Mouse (Mus musculus) cerebellum, adult 9-11 months (tissue): ENCODE measurements around the gene Gab2.
"Not testable (repeated sequence)": the region's sequence is repeated elsewhere in the genome, so short reads cannot be mapped to it uniquely, and the experiment has no call there.

Experiments used
- DNase-seq: peaks from one replicate; pipeline ENCODE4 v3.0.0; 2022

Gene Gab2

DNA sequence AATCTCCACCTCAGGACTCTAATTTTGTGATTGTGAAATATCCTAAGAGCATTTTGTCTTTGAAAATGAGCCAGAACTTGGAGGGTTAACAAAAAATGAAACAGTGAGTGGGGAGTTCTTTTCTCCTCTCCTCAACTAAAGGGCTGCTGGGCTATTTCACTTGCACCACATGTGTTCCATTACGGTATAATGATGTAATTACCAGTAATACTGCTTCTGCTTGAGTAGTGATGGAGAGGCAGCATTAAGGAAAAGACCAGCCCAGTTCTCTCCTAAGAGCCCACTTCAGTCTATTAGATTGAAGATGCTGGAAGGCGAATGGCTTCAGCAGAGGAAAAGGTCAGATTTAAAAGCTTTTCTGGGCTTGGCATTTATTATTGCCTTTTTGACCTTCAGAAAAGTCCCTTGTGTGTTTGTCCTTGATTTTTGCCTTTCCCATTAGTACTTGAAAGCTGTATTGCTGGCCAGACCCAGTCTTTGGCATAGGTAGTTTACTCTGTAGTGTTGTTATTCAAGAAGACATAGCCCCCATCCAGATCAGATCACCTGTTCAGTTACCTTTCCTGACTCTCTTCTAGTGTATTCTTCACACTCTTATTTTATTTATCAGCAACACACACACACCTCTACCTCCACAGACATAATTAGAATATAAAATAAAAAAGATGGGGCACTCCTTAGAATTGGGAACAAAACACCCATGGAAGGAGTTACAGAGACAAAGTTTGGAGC, 69.9 kb downstream of the Gab2 start:
- DNase-seq, result no peak

DNA sequence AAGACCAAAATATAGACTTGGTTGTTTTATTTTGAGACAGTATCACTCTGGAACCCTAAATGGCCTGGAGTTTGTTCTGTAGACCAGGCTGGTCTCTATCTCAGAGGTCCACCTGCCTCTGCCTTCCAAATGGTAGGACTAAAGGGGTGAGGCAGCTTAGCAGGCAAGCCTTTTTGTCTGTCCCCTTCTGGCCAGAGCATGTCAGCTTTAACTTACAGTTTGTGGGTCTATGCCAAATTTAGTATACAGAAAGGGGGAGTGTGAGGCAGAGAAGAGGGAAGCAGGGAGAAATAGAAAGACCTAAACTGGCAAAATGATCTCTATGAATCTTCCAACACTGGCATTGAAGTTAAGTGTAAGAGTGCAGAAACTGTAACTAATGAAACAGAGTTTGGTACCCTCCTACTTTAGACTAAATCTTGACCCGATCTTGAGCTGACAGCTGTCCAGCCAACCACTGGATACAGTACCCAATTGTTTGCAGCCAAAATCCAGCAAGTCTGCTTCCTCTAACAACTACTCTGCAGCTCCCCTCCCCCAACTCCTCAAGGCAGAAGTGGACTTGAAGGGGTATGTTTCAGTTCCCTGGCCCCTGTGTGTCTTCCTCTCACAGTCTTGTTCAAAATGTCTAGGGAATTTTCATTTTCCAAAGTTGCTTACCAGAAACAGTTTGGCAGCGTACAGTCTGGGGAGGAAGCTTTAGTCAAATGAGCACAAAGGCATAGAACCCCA, 73.5 kb downstream of the Gab2 start:
- peak; percentile 6 for DNase-seq

DNA sequence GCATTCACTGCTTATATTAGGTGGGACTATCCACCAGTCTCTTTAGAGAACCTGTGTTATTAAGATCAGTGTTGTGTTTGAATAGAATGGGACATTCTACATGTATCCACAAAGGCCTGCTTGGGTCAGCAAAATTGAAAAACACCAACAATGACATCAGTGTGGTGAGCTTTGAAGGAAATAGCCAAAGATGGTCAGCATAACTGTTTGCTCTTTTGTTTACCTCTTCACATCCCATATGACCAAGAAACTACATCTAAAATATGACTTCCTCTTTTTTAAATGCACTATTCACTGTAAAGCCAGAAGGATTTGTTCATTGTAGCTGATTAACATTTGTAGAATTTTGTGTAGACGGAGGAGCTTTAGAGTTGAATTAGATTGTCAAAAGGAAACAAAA, 82.9 kb downstream of the Gab2 start:
- DNase-seq, result no peak

DNA sequence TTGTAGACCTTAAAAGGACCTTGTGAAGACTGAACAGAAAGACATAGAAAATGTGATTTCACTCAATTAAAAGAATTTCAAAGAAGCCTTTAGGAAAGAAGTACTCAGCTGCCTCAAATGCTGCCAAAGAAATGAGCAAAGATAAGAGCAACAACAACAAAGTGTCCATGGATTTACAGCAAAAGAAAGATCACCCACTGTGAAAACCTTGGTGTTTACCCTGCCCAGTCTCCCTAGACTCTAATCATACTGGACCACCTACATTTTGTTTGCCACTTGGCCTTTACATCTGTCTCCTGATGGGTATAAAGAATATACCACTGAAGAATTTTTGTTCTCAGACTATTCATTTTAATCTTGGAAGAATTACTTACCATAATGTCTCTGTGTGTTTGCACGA, 89.7 kb downstream of the Gab2 start:
- DNase-seq, result no peak

DNA sequence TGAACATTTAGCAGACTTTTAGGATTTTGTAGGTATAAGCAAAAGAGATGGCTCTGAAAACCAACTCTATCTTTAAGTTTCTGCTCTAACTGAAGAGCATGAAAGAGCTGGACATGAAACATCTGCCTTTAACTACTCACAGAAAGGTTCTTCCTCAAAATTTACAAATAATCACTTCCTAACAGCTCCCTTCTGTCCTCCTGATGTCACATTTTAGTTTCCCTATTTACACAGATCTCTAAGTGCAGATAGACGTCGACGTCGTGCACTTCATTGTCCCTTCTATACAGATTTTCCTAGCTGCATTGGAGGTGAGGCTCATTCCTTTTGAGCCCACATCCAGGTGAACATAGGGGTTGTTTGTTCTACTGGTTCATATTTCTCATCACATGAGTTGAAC, 90.3 kb downstream of the Gab2 start:
- no peak for DNase-seq

DNA sequence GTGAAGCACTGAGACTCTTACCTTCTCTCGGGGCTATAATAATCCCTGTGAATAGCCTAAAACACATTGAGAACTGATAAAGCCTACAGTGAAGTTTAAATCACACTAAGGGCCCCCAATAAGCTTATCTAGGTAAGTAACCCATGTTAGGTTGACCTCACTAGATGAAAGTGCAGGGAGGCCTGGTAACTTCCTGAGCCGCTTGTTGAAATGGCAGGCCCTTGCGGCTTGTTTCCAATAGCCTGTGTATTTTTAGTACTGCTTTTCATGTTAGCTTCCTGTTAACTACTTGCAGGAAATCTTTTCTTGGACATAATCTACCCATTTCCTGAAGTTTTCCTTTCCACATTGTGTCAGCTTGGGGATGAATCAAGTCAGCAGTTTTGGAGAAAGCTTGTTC, 90.7 kb downstream of the Gab2 start:
- no peak for DNase-seq

DNA sequence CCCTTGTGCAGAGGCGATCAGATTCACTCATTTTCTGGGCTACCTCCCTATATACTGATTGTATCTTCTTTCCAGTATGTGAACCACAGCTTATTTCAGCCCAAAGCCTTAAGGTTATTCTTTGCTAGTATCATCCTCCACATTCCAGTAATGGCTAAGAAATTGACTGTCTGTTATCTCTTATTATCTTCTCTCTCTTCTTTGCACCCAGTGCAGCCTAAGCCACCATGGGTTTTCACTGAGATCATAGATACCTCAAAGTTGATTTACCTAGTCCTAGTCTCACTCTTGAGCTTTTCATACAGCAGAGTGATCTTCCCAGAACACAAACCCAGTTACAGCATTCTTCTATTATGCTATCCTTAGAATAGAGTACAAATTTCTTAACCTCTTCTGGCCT, 100.5 kb downstream of the Gab2 start:
- no peak for DNase-seq

DNA sequence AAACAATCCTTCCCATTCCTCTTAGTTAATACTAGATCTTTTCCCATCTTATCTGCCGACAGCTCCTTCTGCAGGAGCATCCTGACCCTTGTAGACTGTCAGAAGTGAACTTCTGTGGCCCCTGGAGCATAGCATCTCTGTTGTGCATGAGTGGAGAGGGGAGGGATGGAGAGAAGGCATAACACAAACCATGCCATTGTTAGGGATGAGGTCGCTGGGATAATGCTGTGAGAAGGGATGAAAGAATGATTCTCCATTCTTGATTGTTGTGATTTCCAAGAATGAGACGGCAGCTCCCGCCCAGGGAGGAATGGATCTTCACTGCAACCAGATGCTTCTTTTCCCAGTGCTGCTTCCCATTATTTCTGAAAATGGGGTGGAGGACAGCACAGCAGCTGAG, 102.0 kb downstream of the Gab2 start:
- DNase-seq, result no peak

DNA sequence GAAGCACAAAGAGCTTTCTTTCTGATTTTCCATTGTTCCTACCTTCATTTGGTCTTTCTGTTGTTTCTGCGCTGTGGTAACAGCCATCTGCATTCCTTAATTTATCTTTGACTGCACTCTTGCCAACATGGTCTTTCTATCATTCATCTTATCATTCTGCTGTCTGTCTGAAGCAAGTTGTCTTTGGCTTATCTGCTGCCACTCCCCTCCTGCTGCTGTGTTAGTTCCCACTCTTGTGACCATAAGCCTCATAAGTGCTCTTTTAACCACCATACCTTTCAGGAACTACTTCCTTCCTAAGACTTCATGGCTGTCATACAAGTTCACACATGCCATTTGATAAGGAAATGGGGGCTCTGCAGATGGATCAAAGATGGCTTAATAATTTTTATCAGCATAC, 102.6 kb downstream of the Gab2 start:
- no peak for DNase-seq

DNA sequence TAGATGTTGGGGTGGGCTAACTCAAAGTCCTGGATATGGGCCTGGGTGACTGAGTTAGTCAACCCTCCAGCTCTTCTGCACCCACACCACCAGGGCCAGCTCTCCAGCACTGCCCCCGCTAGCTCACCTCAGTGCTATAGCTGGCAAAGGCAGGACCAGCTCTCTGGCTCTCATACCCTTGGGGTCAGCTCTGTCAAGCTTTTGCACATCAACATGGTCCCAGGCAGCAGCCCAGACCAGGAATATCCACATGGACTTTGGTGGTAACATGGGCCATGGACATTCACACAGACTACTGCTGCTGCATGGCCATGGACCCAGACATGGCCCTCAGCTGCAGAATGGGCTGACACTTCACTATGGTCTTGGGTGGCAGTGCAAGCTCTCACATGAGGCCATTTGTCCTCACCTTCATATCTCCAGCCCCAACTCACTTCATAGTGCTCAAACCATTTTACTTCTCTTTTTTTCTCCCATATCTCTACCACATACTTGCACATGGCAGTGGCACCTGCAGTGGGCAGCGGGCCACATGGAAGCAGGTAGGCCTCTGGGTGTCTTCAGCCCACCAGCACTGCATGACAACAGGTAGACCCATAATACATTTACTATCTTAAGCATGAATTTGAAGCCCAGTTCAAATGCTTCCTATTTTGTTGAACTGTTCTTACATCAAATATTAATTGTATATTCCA, 106.1 kb downstream of the Gab2 start:
- DNase-seq, result no peak

DNA sequence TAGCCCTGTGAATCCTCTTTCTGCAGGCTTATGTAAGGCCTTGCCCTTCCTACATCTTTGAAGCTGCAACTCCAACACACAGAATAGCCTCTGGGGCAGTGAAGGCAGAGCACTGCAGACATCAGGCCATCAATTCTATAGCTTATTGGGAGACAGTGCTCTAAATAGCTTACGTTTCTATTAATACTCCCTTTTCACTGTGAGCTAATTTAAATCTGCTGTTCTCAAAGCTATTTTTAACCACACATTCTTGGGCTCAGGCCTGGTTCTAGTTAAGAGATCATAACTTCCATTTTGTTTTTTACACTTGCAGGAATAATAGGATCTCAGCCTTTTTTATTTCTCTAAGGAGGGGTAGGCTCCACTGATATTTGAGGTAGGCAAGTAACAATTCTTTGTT, 107.7 kb downstream of the Gab2 start:
- DNase-seq, result no peak

DNA sequence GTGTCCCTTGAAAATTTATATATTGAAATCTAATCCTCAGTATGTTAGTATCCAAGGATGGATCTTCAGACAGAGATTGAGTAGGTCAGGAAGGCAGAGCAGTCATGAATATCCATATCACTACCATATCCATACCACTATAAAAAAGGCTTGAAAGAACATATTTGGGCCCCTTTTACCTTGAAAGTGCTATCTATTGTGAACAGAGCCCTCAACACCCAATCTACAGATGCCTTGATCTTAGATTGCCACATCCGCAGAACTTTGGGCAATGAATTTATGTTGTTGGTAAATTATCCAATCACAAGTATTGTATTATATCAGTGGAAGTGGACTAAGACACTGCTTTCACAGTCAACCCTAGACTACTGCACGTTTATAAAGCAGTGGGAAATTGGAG, 122.5 kb downstream of the Gab2 start:
- no peak for DNase-seq

DNA sequence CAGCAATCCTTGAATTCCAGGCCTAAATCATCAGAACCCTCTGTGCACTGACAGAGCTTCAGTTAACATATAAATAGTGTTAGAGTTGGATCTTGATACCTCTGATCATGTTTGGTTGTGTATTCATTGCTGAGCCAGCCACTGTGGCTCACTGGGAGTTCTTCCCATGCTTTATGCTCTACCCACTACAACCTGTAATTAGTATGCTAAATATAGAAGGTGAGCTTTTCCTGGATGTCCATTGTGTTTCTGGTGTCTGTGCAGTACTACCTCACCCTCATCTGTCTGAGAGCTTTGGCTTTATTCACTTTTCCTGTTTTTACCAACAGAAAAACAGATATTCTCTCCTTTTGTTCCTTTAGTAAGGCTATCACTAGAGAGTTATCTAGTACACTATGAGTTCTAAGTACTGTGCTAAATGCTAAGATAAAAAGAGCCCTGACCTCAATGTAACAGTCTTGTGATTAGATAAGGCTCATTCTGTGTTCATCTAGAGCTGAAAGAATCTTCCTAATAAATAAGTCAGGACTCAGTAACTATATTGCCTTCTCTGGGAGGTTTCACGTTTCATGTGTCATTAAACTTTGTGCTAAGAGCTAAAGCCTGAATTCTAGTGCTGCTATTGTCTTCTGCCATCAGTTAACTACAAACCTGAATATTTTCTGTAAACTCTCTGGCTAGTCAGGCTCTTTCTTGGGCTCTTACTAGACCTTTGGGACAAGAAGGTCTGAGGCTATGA, 127.6 kb downstream of the Gab2 start:
- no peak for DNase-seq

DNA sequence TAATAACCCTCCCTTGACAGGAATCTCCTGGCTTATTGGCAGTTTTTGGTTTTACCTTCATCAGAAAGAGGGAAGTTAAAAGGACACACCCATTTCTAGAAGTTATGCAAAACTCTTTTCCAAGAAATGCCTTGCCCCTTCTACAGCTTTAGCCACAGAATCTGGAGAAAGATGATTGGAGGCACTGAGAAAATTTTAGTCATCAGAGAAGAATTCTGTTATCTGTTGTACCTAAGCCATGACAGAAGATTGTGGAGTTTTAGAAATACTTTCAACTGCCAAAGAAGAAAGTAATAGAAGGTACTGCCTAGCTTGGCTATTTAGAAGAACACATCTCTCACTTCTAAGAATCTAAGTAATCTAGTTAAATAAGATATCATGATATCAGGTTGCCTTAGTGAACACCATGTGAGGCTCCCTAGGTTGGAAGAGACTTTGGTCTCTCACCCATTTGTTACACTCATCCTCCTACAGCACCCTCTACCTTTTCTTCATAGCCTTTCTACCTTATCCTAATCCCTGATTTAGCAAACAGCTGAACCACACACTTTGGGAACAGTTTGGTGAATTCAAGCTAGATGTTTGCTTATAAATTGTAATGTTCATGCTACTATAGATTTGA, 128.8 kb downstream of the Gab2 start:
- no peak for DNase-seq

DNA sequence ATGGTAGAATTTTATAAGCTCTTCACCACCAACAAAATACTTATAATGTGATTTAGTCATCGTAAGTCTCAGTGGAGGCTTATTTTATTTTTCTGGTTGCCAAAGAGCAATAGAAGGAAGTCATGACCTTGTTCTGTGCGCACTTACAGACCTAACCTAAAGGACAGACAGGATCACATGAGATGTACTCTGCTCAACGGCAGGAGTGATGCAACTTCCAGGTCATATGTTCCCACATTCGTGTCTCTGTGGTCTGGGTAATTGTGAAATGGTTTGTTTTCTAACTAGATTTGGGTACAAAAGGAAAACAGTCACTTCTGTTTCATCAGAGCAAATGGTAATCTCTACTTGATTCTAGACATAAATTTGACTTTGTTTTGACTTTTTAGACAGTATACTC, 129.7 kb downstream of the Gab2 start:
- DNase-seq, result no peak

DNA sequence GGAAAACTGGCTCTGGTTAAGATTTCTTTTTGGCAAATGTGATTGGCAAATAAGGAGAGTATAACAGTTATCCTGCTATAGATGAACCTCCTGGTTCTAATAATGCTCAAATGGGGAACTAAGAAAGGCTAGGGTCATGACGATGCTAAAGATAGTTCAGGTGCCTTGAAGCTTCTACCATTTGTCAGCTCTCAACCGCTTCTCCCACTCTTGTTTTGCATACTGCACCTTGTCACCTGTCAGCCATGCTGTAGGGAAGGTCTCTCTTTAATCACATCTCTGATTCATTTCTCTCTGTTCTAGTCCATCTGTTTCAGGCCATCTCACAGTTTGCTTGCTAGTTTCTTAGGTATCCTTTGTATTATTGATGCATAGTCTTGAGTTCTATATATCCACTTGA, 142.4 kb downstream of the Gab2 start:
- no peak for DNase-seq

DNA sequence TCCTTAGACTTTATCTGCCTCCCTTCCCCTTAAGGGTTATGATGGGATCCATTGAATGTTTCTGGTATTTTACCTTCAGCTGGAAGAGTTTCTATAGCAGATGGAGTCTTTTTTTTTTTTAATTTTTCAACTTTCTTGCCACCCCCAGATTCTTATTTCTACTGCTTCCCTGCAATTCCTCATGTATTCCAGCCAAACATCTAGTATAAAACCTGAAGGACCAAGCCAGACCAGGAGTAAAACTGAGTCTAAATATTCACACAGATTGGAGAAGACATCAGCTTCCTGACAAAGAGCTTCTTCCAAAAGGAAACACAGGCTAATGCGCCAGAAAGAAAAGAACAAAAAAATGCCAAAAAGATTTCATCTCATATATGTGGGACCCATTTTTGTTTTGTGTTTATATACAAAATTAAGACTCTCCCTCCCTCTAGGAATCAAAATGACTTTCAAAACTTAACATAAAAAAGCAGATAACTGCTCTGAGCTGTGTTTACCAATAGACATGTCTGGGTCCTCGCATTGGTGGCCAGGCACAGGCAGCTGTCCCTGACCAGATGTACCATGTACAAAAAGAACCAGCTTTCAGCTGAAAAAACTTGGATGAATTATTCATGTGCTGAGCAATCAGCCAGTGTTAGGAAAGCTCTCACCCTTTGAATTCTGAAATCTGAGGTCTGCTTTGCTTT, 164.0 kb downstream of the Gab2 start:
- DNase-seq, result no peak

DNA sequence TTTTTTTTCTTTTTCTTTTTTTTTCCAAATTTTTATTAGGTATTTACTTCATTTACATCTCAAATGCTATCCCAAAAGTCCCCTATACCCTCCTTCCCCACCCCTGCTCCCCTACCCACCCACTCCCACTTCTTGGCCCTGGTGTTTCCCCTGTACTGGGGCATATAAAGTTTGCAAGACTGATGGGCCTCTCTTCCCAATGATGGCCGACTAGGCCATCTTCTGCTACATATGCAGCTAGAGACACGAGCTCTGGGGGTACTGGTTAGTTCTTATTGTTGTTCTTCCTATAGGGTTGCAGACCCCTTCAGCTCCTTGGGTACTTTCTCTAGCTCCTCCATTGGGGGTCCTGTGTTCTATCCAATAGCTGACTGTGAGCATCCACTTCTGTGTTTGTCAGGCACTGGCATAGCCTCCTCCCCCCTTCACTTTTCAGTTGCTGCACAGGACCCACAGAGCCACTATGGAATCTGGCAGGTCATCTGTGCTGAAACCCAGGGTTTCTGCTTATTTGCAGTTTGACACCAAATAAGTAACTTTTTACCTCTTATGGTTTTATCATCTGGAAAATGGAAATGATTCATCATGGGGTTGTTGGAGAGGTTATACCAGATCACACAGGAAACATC, 164.7 kb downstream of the Gab2 start:
- DNase-seq, result not testable (repeated sequence)

DNA sequence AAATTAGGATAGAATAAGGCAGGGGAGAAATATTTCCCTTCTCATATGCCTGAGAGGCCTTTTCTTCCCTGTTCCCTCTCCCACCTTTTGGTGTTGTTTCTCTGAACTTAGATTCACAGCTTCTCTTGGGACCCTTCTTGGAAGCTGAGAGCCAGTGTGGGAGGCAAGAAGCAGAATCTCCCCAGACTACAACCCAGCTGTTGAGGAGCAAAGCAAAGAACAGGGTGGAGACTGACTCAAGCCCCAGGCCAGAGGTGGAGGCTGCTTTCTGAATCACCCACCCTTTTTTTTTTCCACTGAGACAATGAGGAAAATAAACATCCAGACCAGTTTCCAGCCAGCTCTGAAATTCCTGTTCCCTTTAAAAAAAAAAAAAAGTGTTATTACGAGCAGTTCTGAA, 166.3 kb downstream of the Gab2 start:
- DNase-seq, result no peak

DNA sequence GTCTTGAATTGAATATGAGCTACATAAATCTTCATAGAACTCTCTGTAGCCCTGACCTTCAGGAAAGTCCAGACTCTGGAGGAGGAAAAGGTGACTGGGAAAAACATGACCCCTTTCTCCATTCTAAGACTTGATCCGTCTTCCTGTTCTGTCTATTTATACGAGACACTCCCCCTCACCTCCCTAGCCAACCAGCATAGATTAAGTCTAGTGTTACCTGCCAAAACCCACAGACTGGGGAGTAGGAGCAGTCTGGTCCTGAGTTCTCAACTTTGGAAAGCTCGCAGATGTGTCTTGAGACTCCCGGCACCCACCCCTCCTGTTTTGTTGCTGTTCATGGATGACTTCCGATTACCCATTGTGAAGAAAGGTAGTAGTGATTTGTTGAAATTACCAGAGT, 166.8 kb downstream of the Gab2 start:
- no peak for DNase-seq

DNA sequence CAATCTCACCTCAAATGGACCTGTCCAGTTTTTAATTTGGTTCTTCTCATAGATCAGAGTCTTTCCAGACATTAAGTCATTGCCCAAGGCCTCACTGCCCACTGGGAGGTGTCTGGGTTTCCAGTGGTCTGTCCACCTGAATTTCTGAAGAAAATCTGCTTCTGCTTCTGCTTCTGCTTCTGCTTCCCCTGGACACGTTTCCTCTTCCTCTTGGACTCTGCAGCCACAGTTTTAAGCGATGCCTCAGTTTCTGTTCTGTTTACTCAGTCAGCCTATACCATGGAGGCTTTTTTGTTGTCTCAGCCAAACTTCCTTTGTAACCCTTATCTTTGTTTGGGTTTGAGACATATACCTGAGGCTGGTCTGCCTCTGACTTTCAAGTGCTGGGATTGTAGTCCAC, 170.3 kb downstream of the Gab2 start:
- no peak for DNase-seq

DNA sequence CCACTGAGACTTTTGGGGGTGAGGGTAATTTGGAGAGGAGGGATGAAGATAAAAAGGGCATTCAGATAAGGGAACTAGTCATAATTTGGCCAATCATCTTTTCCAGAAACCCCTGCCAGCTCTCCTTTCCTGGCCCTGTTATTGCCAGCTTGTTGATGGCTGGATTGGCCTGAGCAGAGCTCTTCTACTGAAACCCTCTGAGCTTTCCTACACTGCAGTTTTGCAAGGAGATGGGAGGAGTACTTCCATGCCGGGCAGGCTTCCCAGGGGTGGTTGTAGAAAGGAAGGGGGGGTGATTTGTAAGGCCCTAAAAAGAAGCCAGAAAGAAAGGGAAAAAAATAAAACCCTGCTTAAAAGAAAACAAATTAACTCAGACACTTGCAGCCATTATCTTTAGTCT, 181.2 kb downstream of the Gab2 start:
- DNase-seq, result no peak
